Mouse (Mus musculus): ENCODE measurements at regions not wholly inside any gene's neighbourhood (a gene's known extent, or its start where the extent isn't known, plus 50 kb on each side); places are given as distances from the start of the nearest gene placed in this dataset.

DNA sequence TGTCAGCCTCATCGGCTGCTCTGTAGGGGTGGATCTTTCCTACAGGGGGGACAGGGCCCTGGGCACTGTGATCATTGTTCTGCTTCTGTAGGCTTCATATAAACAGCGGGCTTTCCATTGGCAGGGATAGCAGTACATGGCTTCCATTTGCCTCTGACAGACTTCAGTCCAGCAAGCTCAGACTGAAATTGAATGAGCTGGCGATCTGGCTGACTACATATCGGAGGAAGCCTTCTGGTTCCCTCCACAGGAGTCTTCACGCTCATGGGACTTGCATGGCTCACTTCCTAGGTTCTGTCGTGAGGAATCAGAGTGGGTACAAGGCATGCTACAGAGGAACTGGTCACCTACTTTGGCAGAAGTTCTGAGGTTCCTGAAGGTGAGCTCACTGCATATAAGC, 155.7 kb upstream of the BB014433 start:
- TF ChIP-seq CTCF (IDR thresholded peaks at IDR 0.05; ENCODE audit: control insufficient read depth, insufficient read depth, insufficient replicate concordance, low read depth, low read length) (no peak), POLR2A (IDR thresholded peaks at IDR 0.05; ENCODE audit: control insufficient read depth, low read depth, low read length) (no peak)

Data from testis, adult 2 months (tissue).